Mouse (Mus musculus): ENCODE data around the gene Grid2.

The Grid2 gene

GRCm38 (mm10) chr6:64480592-64480991 is 1224.9 kb downstream of the Grid2 start:
- in situ Hi-C loops (cut with MboI; ENCODE audit: low pct_unique_long_range_greater_than_20kb in 1 of 2, low sequenced_read_pairs in 2 of 2, unreplicated experiment in 1 of 2), result no loop called here

GRCm38 (mm10) chr6:64490313-64491067 is 1234.8 kb downstream of the Grid2 start:
- in situ Hi-C loops (cut with MboI; ENCODE audit: low pct_unique_long_range_greater_than_20kb in 1 of 2, low sequenced_read_pairs in 2 of 2, unreplicated experiment in 1 of 2), result no loop called here

GRCm38 (mm10) chr6:64504394-64504793 is 1248.7 kb downstream of the Grid2 start:
- in situ Hi-C loops (cut with MboI; ENCODE audit: low pct_unique_long_range_greater_than_20kb in 1 of 2, low sequenced_read_pairs in 2 of 2, unreplicated experiment in 1 of 2), result no loop called here

DNA sequence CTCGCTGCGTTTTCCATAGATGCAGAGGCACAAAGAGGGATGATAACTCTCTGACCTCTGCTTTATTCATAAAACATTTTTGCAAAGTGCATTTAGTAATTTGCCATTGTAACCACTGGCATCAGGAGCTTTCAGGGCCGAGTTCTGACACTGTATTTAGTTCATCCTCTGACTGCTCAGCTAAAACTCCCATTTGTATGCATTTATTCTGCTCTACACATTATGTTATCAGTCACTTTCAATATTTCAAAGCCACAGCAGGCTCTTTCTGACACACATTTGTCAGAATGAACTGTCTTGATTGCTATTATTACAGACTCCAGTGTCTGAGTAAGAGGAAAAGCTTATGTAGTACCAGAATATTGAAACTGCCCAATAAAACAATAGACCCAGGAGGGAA is 1286.5 kb downstream of the Grid2 start:
- in situ Hi-C loops (cut with MboI; ENCODE audit: low pct_unique_long_range_greater_than_20kb in 1 of 2, low sequenced_read_pairs in 2 of 2, unreplicated experiment in 1 of 2), result no loop called here

GRCm38 (mm10) chr6:64553645-64554044 is 1298.0 kb downstream of the Grid2 start:
- in situ Hi-C loops (cut with MboI; ENCODE audit: low pct_unique_long_range_greater_than_20kb in 1 of 2, low sequenced_read_pairs in 2 of 2, unreplicated experiment in 1 of 2), result no loop called here

DNA sequence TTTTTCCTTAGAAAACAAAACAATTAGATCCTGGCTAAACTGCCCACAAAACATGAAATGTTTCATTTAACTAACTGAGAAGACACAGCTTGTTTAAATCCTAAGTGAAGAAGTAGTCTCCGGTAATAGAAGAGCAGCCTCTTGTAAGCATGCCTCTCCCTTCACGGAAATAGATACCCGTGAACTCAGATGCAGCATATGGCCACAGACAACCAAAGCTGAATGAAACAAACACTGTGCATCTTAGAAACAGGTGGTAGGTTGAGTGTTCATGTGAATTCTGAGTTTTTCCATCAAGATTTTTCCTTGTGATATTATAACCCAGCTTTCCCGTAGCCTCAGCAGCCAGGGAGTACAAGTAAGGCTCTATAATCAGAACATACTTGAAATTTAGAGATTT is 1299.5 kb downstream of the Grid2 start:
- in situ Hi-C loops (cut with MboI; ENCODE audit: low pct_unique_long_range_greater_than_20kb in 1 of 2, low sequenced_read_pairs in 2 of 2, unreplicated experiment in 1 of 2), result no loop called here

GRCm38 (mm10) chr6:64568599-64568998 is 1312.9 kb downstream of the Grid2 start:
- in situ Hi-C loops (cut with MboI; ENCODE audit: low pct_unique_long_range_greater_than_20kb in 1 of 2, low sequenced_read_pairs in 2 of 2, unreplicated experiment in 1 of 2), result no loop called here

- in situ Hi-C loops (cut with MboI; ENCODE audit: low pct_unique_long_range_greater_than_20kb in 1 of 2, low sequenced_read_pairs in 2 of 2, unreplicated experiment in 1 of 2), result no loop called here
Measured at GRCm38 (mm10) chr6:64581338-64581737, 1325.7 kb downstream of the Grid2 start.

DNA sequence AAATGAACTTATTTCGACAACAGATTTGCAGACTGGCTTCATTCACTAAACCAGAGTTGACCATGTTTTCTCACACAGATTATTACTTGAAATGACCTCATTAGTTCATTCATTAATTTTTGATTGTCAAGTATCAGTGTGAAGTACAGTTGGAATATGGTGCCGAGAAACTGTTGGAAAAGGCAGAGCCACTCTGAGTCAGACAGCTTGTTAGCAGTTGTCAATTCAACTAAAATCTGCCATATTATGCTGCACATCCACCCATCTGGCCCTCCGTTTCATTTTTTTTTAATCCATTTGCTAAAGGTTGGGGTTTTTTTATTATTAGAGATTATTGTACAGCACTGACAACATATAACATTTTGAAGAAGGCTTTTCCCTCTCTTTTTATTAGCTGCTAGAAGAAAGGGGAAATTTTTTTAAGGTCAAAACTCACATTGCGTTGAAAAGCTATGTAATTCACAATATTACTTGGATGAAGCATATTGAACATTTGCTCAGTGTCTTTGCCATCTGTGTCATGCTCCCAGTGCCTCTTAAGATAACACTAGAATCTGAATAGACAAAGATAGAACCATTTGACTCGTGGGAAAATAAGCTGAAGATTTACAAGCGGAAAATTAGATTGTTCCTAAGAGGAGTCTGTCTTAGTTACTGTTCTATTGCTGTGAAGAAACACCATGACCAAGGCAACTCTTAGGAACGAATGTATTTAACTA is 1333.0 kb downstream of the Grid2 start:
- in situ Hi-C loops (cut with MboI; ENCODE audit: low pct_unique_long_range_greater_than_20kb in 1 of 2, low sequenced_read_pairs in 2 of 2, unreplicated experiment in 1 of 2), result no loop called here

DNA sequence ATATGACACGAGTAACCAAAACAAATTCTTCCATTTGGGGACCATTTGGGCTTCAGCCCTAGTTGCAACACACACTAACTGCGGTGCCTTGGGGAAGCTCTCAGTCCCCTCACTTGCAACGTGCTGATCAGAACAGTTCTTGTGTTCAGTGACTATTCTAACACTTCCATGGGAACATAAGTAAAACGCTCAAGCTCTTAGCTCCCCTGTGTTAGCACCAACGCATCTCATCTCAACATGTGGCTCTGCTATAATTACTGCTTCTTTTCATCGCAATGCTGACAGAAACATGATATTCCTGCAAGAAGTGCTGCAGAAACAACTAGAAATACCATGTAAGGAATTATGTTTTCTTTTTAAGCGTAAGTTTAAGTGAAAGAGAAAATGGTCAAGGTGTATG is 1340.6 kb downstream of the Grid2 start:
- in situ Hi-C loops (cut with MboI; ENCODE audit: low pct_unique_long_range_greater_than_20kb in 1 of 2, low sequenced_read_pairs in 2 of 2, unreplicated experiment in 1 of 2), result no loop called here

- in situ Hi-C loops (cut with MboI; ENCODE audit: low pct_unique_long_range_greater_than_20kb in 1 of 2, low sequenced_read_pairs in 2 of 2, unreplicated experiment in 1 of 2), result no loop called here
Measured at GRCm38 (mm10) chr6:64596835-64597234, 1341.2 kb downstream of the Grid2 start.

DNA sequence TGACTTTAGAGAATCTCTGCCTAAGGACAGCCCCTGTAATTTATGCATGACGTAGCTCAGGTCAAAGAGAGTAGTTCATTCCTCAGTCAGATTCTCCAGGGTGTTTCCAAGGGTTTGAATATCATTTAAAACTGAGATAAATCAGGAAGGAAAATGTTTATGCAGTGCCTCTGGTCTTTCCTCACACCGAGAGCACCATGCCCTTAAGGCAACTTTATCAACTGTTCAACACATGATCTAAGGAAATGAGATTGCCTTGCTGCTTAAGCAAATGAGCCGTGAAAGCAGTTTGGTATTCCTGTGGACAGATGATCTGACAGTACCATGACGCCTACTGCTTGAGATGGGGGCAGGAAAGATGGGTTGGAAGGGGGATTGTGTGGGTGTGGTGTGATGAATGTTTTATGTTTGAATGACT is 1342.5 kb downstream of the Grid2 start:
- in situ Hi-C loops (cut with MboI; ENCODE audit: low pct_unique_long_range_greater_than_20kb in 1 of 2, low sequenced_read_pairs in 2 of 2, unreplicated experiment in 1 of 2), result no loop called here

DNA sequence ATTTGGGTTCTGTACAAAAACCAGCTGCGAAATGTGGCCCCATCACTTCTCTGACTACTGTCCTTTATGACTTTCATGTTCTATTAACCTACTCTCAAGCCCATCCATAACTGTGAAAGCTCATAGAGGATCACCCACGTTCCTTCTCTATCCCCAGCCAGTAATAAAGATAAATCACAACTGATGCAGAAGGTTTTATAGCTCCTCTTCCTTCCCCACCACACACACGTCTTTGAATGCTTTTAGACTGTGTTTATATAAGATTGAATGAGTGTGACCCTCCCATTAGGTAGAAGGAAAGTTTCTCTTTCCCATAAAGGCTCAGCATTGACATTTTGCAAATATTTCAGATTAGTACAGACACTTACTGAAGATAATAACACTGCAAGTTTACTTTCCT is 1350.1 kb downstream of the Grid2 start:
- in situ Hi-C loops (cut with MboI; ENCODE audit: low pct_unique_long_range_greater_than_20kb in 1 of 2, low sequenced_read_pairs in 2 of 2, unreplicated experiment in 1 of 2), result no loop called here

DNA sequence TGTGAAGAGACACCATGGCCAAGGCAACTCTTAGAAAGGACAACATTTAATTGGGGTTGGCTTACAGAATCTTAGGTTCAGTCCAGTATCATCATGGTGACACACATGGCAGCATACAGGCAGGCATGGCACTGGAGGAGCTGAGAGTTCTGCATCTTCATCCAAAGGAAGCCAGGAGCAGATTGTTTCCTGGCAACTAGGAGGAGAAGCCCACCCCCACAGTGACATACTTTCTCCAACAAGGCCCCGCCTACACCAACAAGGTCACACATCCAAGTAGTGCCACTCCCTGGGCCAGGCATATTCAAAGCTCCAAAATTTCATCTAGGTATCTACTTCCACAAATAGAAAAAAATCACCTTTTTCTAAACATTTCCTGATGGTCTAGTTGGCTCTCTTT is 1351.4 kb downstream of the Grid2 start:
- in situ Hi-C loops (cut with MboI; ENCODE audit: low pct_unique_long_range_greater_than_20kb in 1 of 2, low sequenced_read_pairs in 2 of 2, unreplicated experiment in 1 of 2), result no loop called here

GRCm38 (mm10) chr6:64607942-64608341 is 1352.3 kb downstream of the Grid2 start:
- in situ Hi-C loops (cut with MboI; ENCODE audit: low pct_unique_long_range_greater_than_20kb in 1 of 2, low sequenced_read_pairs in 2 of 2, unreplicated experiment in 1 of 2), result no loop called here

- in situ Hi-C loops (cut with MboI; ENCODE audit: low pct_unique_long_range_greater_than_20kb in 1 of 2, low sequenced_read_pairs in 2 of 2, unreplicated experiment in 1 of 2), result no loop called here
Measured at GRCm38 (mm10) chr6:64616843-64617242, 1361.2 kb downstream of the Grid2 start.

DNA sequence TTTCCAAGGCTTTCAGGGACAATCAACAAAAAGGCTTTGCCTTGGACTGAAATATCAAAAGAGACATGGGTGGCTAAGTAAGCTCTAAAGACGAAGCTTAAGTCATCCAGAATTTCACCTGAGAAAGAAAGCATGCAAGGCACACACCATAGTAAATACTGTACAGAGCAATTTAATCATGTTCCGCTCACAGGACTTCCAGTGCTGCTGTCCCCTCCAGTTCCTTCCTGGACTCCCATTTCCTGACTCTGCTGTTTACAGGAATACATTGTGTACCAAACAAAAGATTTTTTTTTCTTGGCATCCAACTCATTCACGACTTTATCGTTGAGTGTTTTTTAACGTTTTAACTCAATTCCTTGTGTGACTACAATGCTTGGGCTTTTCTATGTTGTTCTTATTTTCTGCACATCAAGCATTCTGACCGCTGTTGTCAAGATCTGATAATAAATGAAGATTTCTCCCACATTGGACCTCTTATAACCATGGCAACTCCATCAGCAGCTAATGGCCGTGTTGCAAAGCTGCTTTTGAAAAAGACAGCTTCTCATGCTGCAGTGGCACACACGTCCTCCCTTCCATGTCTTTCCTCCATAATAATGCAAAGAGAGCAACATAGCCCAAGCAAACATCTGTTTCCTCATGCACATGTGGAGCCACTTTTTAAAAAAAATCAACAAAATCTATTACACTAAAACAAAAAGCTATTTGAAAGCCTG is 1361.9 kb downstream of the Grid2 start:
- in situ Hi-C loops (cut with MboI; ENCODE audit: low pct_unique_long_range_greater_than_20kb in 1 of 2, low sequenced_read_pairs in 2 of 2, unreplicated experiment in 1 of 2), result no loop called here

GRCm38 (mm10) chr6:64623404-64623803 is 1367.7 kb downstream of the Grid2 start:
- in situ Hi-C loops (cut with MboI; ENCODE audit: low pct_unique_long_range_greater_than_20kb in 1 of 2, low sequenced_read_pairs in 2 of 2, unreplicated experiment in 1 of 2), result no loop called here

DNA sequence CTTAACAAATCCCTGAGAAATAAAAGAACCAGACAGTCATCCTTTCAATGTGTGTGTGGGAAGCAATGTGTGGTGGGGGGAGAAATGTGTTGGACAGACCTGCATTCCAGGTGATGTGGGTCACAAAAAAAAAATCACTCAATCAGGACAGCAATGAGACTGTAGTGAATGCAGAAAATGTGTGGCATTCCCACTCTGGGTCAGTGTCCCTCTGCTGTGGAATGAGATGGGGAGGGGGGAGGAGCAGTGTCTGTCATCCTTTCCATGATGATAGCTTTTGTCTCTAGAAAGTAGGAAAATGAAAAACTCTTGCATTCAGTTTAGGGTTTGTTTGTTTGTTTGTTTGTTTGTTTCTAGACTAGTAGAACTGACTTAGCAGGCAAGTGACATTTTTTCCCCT is 1392.0 kb downstream of the Grid2 start:
- in situ Hi-C loops (cut with MboI; ENCODE audit: low pct_unique_long_range_greater_than_20kb in 1 of 2, low sequenced_read_pairs in 2 of 2, unreplicated experiment in 1 of 2), result no loop called here
